ENCODE assay signal across 8 mouse cellular contexts in the genomic region with DNA sequence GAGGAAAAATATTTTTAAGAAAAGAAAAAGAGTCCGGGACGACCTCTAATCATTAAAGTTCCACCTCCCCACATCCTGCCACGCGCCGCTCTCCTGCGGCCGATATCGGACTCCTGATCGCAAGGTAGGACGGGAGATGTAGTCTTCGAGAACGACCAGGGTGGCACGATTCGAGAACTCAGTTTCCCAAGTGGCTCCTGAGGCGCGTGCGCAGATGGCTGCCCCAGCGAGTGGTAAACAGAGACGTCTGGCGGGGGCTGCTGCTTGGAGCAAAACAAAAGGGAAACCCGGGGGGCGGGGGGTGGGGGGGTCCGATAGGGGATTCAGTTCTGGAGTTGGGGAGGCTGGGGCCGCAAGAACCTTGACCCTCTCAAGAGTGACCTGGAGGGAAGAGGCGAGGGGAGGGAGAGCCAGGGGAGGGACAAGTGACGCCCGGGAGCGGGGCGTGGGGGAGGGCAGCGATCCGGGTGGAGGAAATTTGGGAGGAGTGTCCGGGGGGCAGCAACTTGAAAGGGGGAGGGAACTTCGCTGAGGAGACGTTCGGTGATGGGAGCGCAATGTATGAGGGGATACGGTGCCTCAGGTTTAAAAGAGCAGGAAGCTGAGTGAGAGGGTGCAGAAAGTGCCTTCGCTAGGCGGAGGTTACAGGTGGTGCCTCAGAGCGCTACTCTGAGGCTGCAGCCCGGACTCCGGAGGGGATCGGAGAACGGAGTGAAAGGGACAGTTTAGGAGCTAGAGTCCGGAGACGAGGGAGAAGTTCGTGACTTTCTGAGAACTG. TPM values are rescaled to one million over a fixed set of nuclear protein-coding genes. Genes with fewer than 3 reads are reported as not detected.
DNase-seq lines count a peak whose midpoint lies in the region; ATAC-seq and TF ChIP-seq lines count a peak whose summit lies in the region.

TSS of gene Foxo4 (plus strand) at position 577 of the 778 bp plus-strand sequence.

- H3K27me3 ChIP-seq in E14TG2a.4 (ENCODE audit: insufficient read depth, low read length) = peaks cover 3% of the 10 kb centered on the region; the same call in 1 of the 2 replicates
- peaks cover 8% of the 10 kb centered on the region; the same call in 1 of the 2 replicates for H3K27me3 ChIP-seq in forebrain, embryonic 12.5 days
- H3K27me3 ChIP-seq in heart, postnatal 0 days (ENCODE audit: control insufficient read depth, insufficient read depth, low read length) = no peaks in the 10 kb centered on the region
- no peaks in the 10 kb centered on the region for H3K27me3 ChIP-seq in liver, embryonic 16.5 days (ENCODE audit: control insufficient read depth, insufficient read depth, low read depth, low read length)
- no peaks in the 10 kb centered on the region for H3K27me3 ChIP-seq in neural tube, embryonic 14.5 days (ENCODE audit: control insufficient read depth, insufficient read depth, low read length)

- 18% methylated on average over 47 of the region's 47 CpGs for WGBS in forebrain, embryonic 12.5 days
- WGBS in heart, postnatal 0 days = 17% methylated on average over 47 of the region's 47 CpGs
- WGBS in liver, embryonic 16.5 days (ENCODE audit: insufficient replicate concordance) = 17% methylated on average over 46 of the region's 47 CpGs
- WGBS in neural tube, embryonic 14.5 days = 17% methylated on average over 46 of the region's 47 CpGs

- TF ChIP-seq EP300 in heart, postnatal 0 days (IDR thresholded peaks at IDR 0.05; ENCODE audit: low read depth) = no peak

- peak within 1 kb of the TSS; percentile 83 for H3K4me3 ChIP-seq in E14TG2a.4 (replicated peaks; ENCODE audit: low read length)
- H3K4me3 ChIP-seq in forebrain, embryonic 12.5 days (replicated peaks) = peak within 1 kb of the TSS; percentile 51
- H3K4me3 ChIP-seq in heart, postnatal 0 days (ENCODE audit: low read depth, low read length) = peak within 1 kb of the TSS; percentile 57
- peak within 1 kb of the TSS; percentile 72 for H3K4me3 ChIP-seq in liver, embryonic 16.5 days (ENCODE audit: low read depth, low read length)
- peak within 1 kb of the TSS; percentile 43 for H3K4me3 ChIP-seq in neural tube, embryonic 14.5 days (ENCODE audit: low read depth, low read length)

- peak; percentile 82 for DNase-seq in c-Kit-positive CD71-positive TER-119-positive erythroid progenitor cells, embryonic 14.5 days (ENCODE audit: low spot score)
- peak; percentile 79 for DNase-seq in heart, postnatal 0 days (ENCODE audit: low spot score)
- DNase-seq in kidney, postnatal 4 days = peak; percentile 88 to 93
- DNase-seq in testis, postnatal 10 days (ENCODE audit: low spot score) = peak; percentile 86

- no peak for TF ChIP-seq CTCF in E14TG2a.4 (conservative IDR thresholded peaks at IDR 0.05; ENCODE audit: low read length)
- TF ChIP-seq CTCF in heart, postnatal 0 days (IDR thresholded peaks at IDR 0.05; ENCODE audit: low read depth) = no peak

- no peak within 1 kb of the TSS for H3K27ac ChIP-seq in forebrain, embryonic 12.5 days
- H3K27ac ChIP-seq in heart, postnatal 0 days (ENCODE audit: low read depth) = peak within 1 kb of the TSS; percentile 65
- peak within 1 kb of the TSS; percentile 75 for H3K27ac ChIP-seq in liver, embryonic 16.5 days (ENCODE audit: low read length)
- no peak within 1 kb of the TSS for H3K27ac ChIP-seq in neural tube, embryonic 14.5 days (ENCODE audit: low read depth, low read length)

- peak within 1 kb of the TSS; percentile 61 for H3K9ac ChIP-seq in forebrain, embryonic 12.5 days
- H3K9ac ChIP-seq in heart, postnatal 0 days (replicated peaks; ENCODE audit: low read depth, low read length) = peak within 1 kb of the TSS; percentile 64
- peak within 1 kb of the TSS; percentile 85 for H3K9ac ChIP-seq in liver, embryonic 16.5 days (ENCODE audit: low read depth, low read length)
- peak within 1 kb of the TSS; percentile 41 for H3K9ac ChIP-seq in neural tube, embryonic 14.5 days (replicated peaks; ENCODE audit: low read depth, low read length)

- H3K9me3 ChIP-seq in E14TG2a.4 (ENCODE audit: low read length) = no peaks in the 10 kb centered on the region
- H3K9me3 ChIP-seq in forebrain, embryonic 12.5 days = no peaks in the 10 kb centered on the region
- H3K9me3 ChIP-seq in heart, postnatal 0 days (replicated peaks; ENCODE audit: control insufficient read depth, low read length) = no peaks in the 10 kb centered on the region
- no peaks in the 10 kb centered on the region for H3K9me3 ChIP-seq in liver, embryonic 16.5 days (replicated peaks; ENCODE audit: control insufficient read depth, low read length)
- H3K9me3 ChIP-seq in neural tube, embryonic 14.5 days (ENCODE audit: control insufficient read depth, low read length) = no peaks in the 10 kb centered on the region

- peaks cover 37% of the 10 kb centered on the region for H3K4me1 ChIP-seq in E14TG2a.4 (replicated peaks; ENCODE audit: low read depth, low read length)
- peaks cover 9% of the 10 kb centered on the region for H3K4me1 ChIP-seq in forebrain, embryonic 12.5 days
- H3K4me1 ChIP-seq in heart, postnatal 0 days (ENCODE audit: control insufficient read depth, insufficient read depth) = no peaks in the 10 kb centered on the region
- peaks cover 3% of the 10 kb centered on the region for H3K4me1 ChIP-seq in liver, embryonic 16.5 days (ENCODE audit: control insufficient read depth, low read depth, low read length)
- H3K4me1 ChIP-seq in neural tube, embryonic 14.5 days (ENCODE audit: control insufficient read depth, insufficient read depth, low read length) = no peaks in the 10 kb centered on the region

- H3K4me2 ChIP-seq in forebrain, embryonic 12.5 days = peak within 1 kb of the TSS; percentile 69
- H3K4me2 ChIP-seq in heart, postnatal 0 days (ENCODE audit: low read depth, low read length) = peak within 1 kb of the TSS; percentile 85
- H3K4me2 ChIP-seq in liver, embryonic 16.5 days (ENCODE audit: low read depth, low read length) = peak within 1 kb of the TSS; percentile 68
- peak within 1 kb of the TSS; percentile 58 for H3K4me2 ChIP-seq in neural tube, embryonic 14.5 days (ENCODE audit: low read depth, low read length)

- peaks cover 12% of the 10 kb centered on the region for H3K36me3 ChIP-seq in E14TG2a.4 (ENCODE audit: insufficient read depth, low read length)
- 0 out of 2 replicates have a peak, but pooled peaks cover 5% of the 10 kb centered on the region for H3K36me3 ChIP-seq in forebrain, embryonic 12.5 days (replicated peaks)
- H3K36me3 ChIP-seq in heart, postnatal 0 days (replicated peaks; ENCODE audit: control insufficient read depth, insufficient read depth, low read length) = peaks cover 10% of the 10 kb centered on the region
- peaks cover 3% of the 10 kb centered on the region; the same call in 1 of the 2 replicates for H3K36me3 ChIP-seq in liver, embryonic 16.5 days (ENCODE audit: control insufficient read depth, insufficient read depth)
- H3K36me3 ChIP-seq in neural tube, embryonic 14.5 days (ENCODE audit: control insufficient read depth, insufficient read depth, low read length) = no peaks in the 10 kb centered on the region

- ATAC-seq in forebrain, embryonic 12.5 days (ENCODE audit: low FRiP score) = peak; percentile 94
- ATAC-seq in heart, postnatal 0 days (ENCODE audit: insufficient read depth, low read depth) = peak; percentile 94
- peak; percentile 93 for ATAC-seq in liver, embryonic 16.5 days (ENCODE audit: low read depth)
- ATAC-seq in neural tube, embryonic 14.5 days (ENCODE audit: low read depth) = peak; percentile 93

RNA-seq across cellular contexts. Expression of gene Foxo4, which starts in this region (rescaled TPM):
- 1.3 and 1.9 TPM in 2 replicates for polyA plus RNA-seq in forebrain, embryonic 12.5 days (2016; fragmentation: Nextera tagmentation; extraction: Ambion mirVana)
- total RNA-seq in heart, postnatal 0 days (2014; rRNA removed; ENCODE audit: low replicate concordance) = 24.2 and 34.3 TPM in 2 replicates
- polyA plus RNA-seq in heart, postnatal 0 days (2015; fragmentation: Nextera tagmentation; extraction: Ambion mirVana) = 1.6 and 1.7 TPM in 2 replicates
- 1.2 and 1.7 TPM in 2 replicates for polyA plus RNA-seq in liver, embryonic 16.5 days (2015; fragmentation: Nextera tagmentation; extraction: Ambion mirVana)
- polyA plus RNA-seq in neural tube, embryonic 14.5 days (2014; fragmentation: Nextera tagmentation; extraction: Ambion mirVana) = 0.55 and 0.59 TPM in 2 replicates

Comparison
In these comparisons a context has a peak if more than half of its experiments do, and no peak if none do; other contexts are left out.
1. Peak in ATAC-seq, H3K4me3 ChIP-seq, H3K9ac ChIP-seq and H3K4me2 ChIP-seq in neural tube, embryonic 14.5 days; RNA of the gene not detected or under 1 TPM.
2. H3K27ac ChIP-seq: peak in heart, postnatal 0 days (single experiment) and liver, embryonic 16.5 days (single experiment); none in forebrain, embryonic 12.5 days (single experiment) and neural tube, embryonic 14.5 days (single experiment).
3. Peak in every context shown above with its lines, with median percentiles within 50 percentile points of each other: H3K4me3 ChIP-seq, DNase-seq, ATAC-seq, H3K4me2 ChIP-seq and H3K9ac ChIP-seq.